ENCODE assay signal across 8 mouse cellular contexts in the genomic region with DNA sequence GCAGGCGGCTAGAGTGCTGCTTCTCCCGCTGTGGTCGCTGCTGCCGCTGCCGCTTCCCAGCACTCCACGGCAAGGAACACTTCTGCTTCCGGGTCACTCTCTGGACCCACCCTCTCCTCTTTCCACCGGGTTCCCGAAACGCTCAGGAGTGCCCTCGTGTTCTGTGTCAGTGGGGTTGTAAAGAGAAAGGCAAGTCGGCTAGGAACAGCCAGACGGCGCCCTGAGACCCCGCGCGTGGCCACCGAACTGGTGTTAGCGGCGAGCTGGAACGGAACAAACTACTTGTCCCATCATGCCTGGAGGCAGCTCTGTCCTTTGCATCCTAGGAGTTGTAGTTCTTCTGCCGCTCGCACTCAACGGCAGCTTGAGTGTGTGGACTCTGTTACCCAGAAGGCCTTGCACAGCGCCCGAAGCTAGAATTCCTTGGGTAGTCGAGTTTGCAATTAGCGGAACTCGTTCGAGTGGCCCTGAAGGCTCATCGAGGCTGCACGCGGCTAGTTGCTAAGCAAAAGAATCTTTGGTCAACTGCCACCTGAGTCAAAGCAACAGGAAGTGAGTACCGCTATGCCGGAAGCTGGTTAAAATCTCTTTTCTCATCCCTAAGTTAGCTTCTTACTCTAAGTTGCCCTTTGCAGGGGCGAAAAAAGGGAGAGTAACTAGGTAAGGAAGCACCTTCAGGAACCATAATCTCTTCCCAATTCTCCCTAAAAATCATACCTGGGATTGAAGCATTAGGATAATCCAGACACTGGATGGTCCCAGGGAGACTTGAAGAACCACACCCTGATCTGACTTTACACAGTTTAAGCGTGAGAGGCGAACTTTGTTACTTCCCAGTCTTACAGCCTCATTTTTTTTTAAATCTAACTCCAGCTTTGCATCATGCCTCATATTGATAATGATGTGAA. TPM values are rescaled to one million over a fixed set of nuclear protein-coding genes. Genes with fewer than 3 reads are reported as not detected.
DNase-seq lines count a peak whose midpoint lies in the region; ATAC-seq and TF ChIP-seq lines count a peak whose summit lies in the region.

Gmpr2 (plus strand) TSS at position 109 of the 908 bp plus-strand sequence.
Nedd8 (minus strand) TSS at position 292 of the 908 bp plus-strand sequence.

- H3K27ac ChIP-seq in gastrocnemius, adult 2 months = peak within 1 kb of the TSS; percentile 97
- peak within 1 kb of the TSS; percentile 82 for H3K27ac ChIP-seq in hindbrain, postnatal 0 days
- peak within 1 kb of the TSS; percentile 98 for H3K27ac ChIP-seq in left cerebral cortex, adult 2 months

- peak; percentile 99 for DNase-seq in ZHBTc4 (ENCODE audit: low read depth, low spot score)
- peak; percentile 90 for DNase-seq in gastrocnemius, adult 2 months
- DNase-seq in hindbrain, postnatal 0 days (ENCODE audit: low spot score) = peak; percentile 97
- DNase-seq in left cerebral cortex, adult 2 months (ENCODE audit: extremely low spot score in 1 of 2, low spot score in 2 of 2) = peak; percentile 82 to 91
- DNase-seq in right cerebral cortex, adult 2 months (ENCODE audit: low spot score in 2 of 2) = peak; percentile 94 to 98
- DNase-seq in urinary bladder, postnatal 14 days (ENCODE audit: low spot score) = peak; percentile 89

- WGBS in hindbrain, postnatal 0 days = 1% methylated on average over 38 of the region's 38 CpGs

- intact Hi-C loops in gastrocnemius, adult 2 months (cut with DNase I) = loop anchor here (1.0 kb wide), 1 partner anchor 81 kb away; the partner anchor contains the start of genes Psme2 and Rnf31
- intact Hi-C loops in left cerebral cortex, adult 2 months (cut with DNase I) = loop anchor here (1.0 kb wide), 1 partner anchor 12 kb away; the partner anchor contains the start of gene Mdp1

- peaks cover 14% of the 10 kb centered on the region; the same call in 1 of the 2 replicates for H3K36me3 ChIP-seq in hindbrain, postnatal 0 days (ENCODE audit: insufficient read depth, low read length)

- no peaks in the 10 kb centered on the region for H3K27me3 ChIP-seq in hindbrain, postnatal 0 days (ENCODE audit: insufficient read depth, low read length)

- peaks cover 4% of the 10 kb centered on the region for H3K4me1 ChIP-seq in hindbrain, postnatal 0 days (ENCODE audit: insufficient read depth, low read length)

- ATAC-seq in common myeloid progenitor, adult 5-6 weeks (replicated peaks; ENCODE audit: low read depth, poor library complexity, severe bottlenecking) = peak; percentile 99
- ATAC-seq in hindbrain, postnatal 0 days = peak; percentile 97
- ATAC-seq in megakaryocyte, adult 5-6 weeks (ENCODE audit: poor library complexity, severe bottlenecking) = peak; percentile 99

- peak within 1 kb of the TSS; percentile 62 for H3K4me2 ChIP-seq in hindbrain, postnatal 0 days (ENCODE audit: low read depth, low read length)

- H3K9ac ChIP-seq in hindbrain, postnatal 0 days (replicated peaks; ENCODE audit: low read length) = peak within 1 kb of the TSS; percentile 54

- peak within 1 kb of the TSS; percentile 99 for H3K4me3 ChIP-seq in gastrocnemius, adult 2 months
- peak within 1 kb of the TSS; percentile 60 for H3K4me3 ChIP-seq in hindbrain, postnatal 0 days (ENCODE audit: low read length)
- peak within 1 kb of the TSS; percentile 80 for H3K4me3 ChIP-seq in left cerebral cortex, adult 2 months

- H3K9me3 ChIP-seq in hindbrain, postnatal 0 days (ENCODE audit: low read length) = no peaks in the 10 kb centered on the region

- TF ChIP-seq CTCF in gastrocnemius, adult 2 months (IDR thresholded peaks at IDR 0.05) = no peak
- no peak for TF ChIP-seq CTCF in hindbrain, postnatal 0 days (IDR thresholded peaks at IDR 0.05; ENCODE audit: low read depth)
- no peak; the same call in 1 of the 2 replicates for TF ChIP-seq CTCF in left cerebral cortex, adult 2 months (IDR thresholded peaks at IDR 0.05)

RNA-seq across cellular contexts. Expression of gene Gmpr2, which starts in this region (rescaled TPM):
- 39.3 and 46.1 TPM in 2 replicates for total RNA-seq in common myeloid progenitor, adult 5-6 weeks (2017)
- 1 to 10 TPM; 2.4 to 3.1 TPM for total RNA-seq in gastrocnemius, adult 2 months (2021)
- total RNA-seq in hindbrain, postnatal 0 days (2014; rRNA removed) = 17.5 and 24.3 TPM in 2 replicates
- 36.9 and 37.6 TPM in 2 replicates for polyA plus RNA-seq in hindbrain, postnatal 0 days (2015; fragmentation: Nextera tagmentation; extraction: Ambion mirVana)
- total RNA-seq in left cerebral cortex, adult 2 months (2021) = 10 to 100 TPM; 21.1 to 23.2 TPM
- total RNA-seq in megakaryocyte, adult 5-6 weeks (2015) = 24.0 and 24.8 TPM in 2 replicates
- 26.2 and 29.7 TPM in 2 replicates for total RNA-seq in megakaryocyte, adult 5-6 weeks (2017)

RNA-seq across cellular contexts. Expression of gene Nedd8, which starts in this region (rescaled TPM):
- total RNA-seq in common myeloid progenitor, adult 5-6 weeks (2017) = 345 and 391 TPM in 2 replicates
- 100 to 1,000 TPM; 188 to 211 TPM for total RNA-seq in gastrocnemius, adult 2 months (2021)
- 128 and 143 TPM in 2 replicates for total RNA-seq in hindbrain, postnatal 0 days (2014; rRNA removed)
- polyA plus RNA-seq in hindbrain, postnatal 0 days (2015; fragmentation: Nextera tagmentation; extraction: Ambion mirVana) = 629 TPM in 2 replicates
- total RNA-seq in left cerebral cortex, adult 2 months (2021) = 100 to 1,000 TPM; 294 to 309 TPM
- total RNA-seq in megakaryocyte, adult 5-6 weeks (2015) = 421 and 452 TPM in 2 replicates
- total RNA-seq in megakaryocyte, adult 5-6 weeks (2017) = 297 and 326 TPM in 2 replicates

Comparison
In these comparisons a context has a peak if more than half of its experiments do, and no peak if none do; other contexts are left out.
1. Peak in every context shown above with its lines: DNase-seq, ATAC-seq, H3K4me3 ChIP-seq and H3K27ac ChIP-seq.